Mouse (Mus musculus) urinary bladder, adult 2 months (tissue): ENCODE measurements around the gene Jph2. TPM values are rescaled to one million over a fixed set of nuclear protein-coding genes. Genes with fewer than 3 reads are reported as not detected.
"Not testable (repeated sequence)": the region's sequence is repeated elsewhere in the genome, so short reads cannot be mapped to it uniquely, and the experiment has no call there.

Experiments
- DNase-seq: peaks from one replicate; pipeline ENCODE4 v3.0.0; 2022; ENCODE audit warnings: low spot score
- polyA plus RNA-seq: library from polyadenylated mRNA; depleted of rRNA; stranded (reverse); fragments of >200 nt; gene quantifications from 2 replicates; pipeline ENCODE4 v1.2.3, GENCODE M21; 2012

The Jph2 gene
- polyA plus RNA-seq, 1 experiment: 113 TPM

- not testable (repeated sequence) for DNase-seq
Observed at GRCm38 (mm10) chr2:163411344-163411743, 13.6 kb upstream of the Jph2 start.

GRCm38 (mm10) chr2:163410211-163410610 is 12.4 kb upstream of the Jph2 start:
- DNase-seq: no peak

- no peak for DNase-seq
Observed at GRCm38 (mm10) chr2:163404037-163404815, 6.4 kb upstream of the Jph2 start.

GRCm38 (mm10) chr2:163401221-163401620 is 3.4 kb upstream of the Jph2 start:
- no peak for DNase-seq

- DNase-seq: no peak
Observed at GRCm38 (mm10) chr2:163399222-163399621, 1.4 kb upstream of the Jph2 start.

GRCm38 (mm10) chr2:163398770-163399169 is 977 bp upstream of the Jph2 start:
- DNase-seq: no peak

- no peak for DNase-seq
Observed at GRCm38 (mm10) chr2:163397071-163397470, 722 bp downstream of the Jph2 start.

- no peak for DNase-seq
Observed at GRCm38 (mm10) chr2:163394977-163395376, 2.8 kb downstream of the Jph2 start.

- no peak for DNase-seq
Observed at GRCm38 (mm10) chr2:163393976-163394375, 3.8 kb downstream of the Jph2 start.

- DNase-seq: no peak
Observed at GRCm38 (mm10) chr2:163393241-163393640, 4.6 kb downstream of the Jph2 start.

- DNase-seq: no peak
Observed at GRCm38 (mm10) chr2:163392436-163392835, 5.4 kb downstream of the Jph2 start.

- no peak for DNase-seq
Observed at GRCm38 (mm10) chr2:163386423-163387190, 11.2 kb downstream of the Jph2 start.

GRCm38 (mm10) chr2:163385126-163385525 is 12.7 kb downstream of the Jph2 start:
- DNase-seq: no peak

GRCm38 (mm10) chr2:163381246-163381645 is 16.5 kb downstream of the Jph2 start:
- DNase-seq: no peak

GRCm38 (mm10) chr2:163379366-163379765 is 18.4 kb downstream of the Jph2 start:
- DNase-seq: no peak

GRCm38 (mm10) chr2:163376082-163376481 is 21.7 kb downstream of the Jph2 start:
- DNase-seq: no peak

- no peak for DNase-seq
Observed at GRCm38 (mm10) chr2:163375468-163375867, 22.3 kb downstream of the Jph2 start.

- no peak for DNase-seq
Observed at GRCm38 (mm10) chr2:163372627-163373026, 25.2 kb downstream of the Jph2 start.

GRCm38 (mm10) chr2:163370175-163370574 is 27.6 kb downstream of the Jph2 start:
- DNase-seq: no peak

- no peak for DNase-seq
Observed at GRCm38 (mm10) chr2:163364785-163365541, 32.8 kb downstream of the Jph2 start.

- DNase-seq: no peak
Observed at GRCm38 (mm10) chr2:163362940-163363921, 34.6 kb downstream of the Jph2 start.
